Mouse (Mus musculus): ENCODE results near the gene Slit3.

GRCm38 (mm10) chr11:35608794-35609193, 487.8 kb downstream of the Slit3 start:
- TF ChIP-seq CTCF (IDR thresholded peaks at IDR 0.05; ENCODE audit: borderline replicate concordance, control insufficient read depth, extremely low read depth, insufficient read depth, low read length, poor library complexity) (no peak), POLR2A (IDR thresholded peaks at IDR 0.05; ENCODE audit: control insufficient read depth, extremely low read depth, insufficient read depth, low read length, poor library complexity) (no peak)

Data from thymus, adult 2 months (tissue).